Mouse (Mus musculus) urinary bladder, postnatal 4 days (tissue): ENCODE results near the gene Zbtb46.

Experiments used
- DNase-seq, 2 experiments: peaks; one replicate each; pipeline ENCODE4 v3.0.0; 2021 to 2022; ENCODE audit warnings: low spot score in 2 of 2

Gene Zbtb46

DNA sequence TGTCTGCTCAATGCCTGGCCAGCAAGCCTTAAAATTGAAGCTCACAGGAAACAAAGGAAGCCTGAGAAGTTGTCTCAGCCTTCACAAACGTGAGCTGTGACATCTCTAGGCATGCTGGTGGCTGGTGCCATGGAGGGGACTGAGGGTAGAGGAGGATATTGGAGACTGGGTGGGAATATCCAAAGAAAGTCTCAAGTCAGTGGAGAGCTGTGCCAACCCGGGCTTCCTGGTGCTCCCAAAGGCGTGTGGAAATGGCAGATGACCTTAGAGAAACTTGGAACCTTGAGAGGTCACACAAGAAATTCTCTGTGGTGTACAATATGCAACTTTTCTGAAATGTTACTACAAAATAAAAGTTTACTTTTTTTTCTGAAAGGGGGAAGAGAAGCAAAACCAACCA is 6.2 kb upstream of the Zbtb46 start:
- DNase-seq: no peak

DNA sequence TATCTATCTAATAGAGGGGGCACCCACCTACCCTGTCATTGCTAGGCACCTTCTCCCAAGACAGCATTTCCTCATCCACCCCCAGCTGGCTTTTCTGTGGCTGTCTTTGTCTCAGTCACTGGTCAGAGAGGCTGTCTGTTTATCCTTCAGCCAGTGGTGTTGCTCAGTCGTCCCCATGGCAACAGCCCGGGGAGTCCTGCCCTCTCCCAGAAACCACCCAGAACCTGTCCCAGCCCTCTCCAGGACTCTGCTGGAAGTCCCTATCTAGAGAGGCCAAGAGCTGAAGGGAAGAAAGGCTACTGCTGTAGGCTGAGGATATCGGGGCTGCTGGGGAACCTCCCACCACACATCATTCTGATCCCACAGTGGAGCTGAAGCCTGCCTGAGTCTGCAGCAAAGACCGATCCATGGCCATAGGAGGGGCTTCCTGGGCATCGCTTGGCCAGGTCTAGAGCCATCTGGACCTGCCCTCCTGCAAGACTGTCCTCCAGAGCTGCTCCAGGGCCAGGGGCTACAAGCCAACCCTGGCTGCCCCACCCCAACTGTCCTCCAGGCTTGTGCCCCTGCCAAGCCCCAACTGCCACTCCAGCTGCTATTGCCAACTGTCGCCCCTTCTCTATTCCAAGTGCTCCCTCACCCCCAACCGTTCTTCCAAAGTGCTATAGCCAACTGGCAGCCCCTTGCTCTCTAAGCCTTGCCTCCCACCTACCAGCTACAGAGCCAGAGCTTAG is 3.9 kb upstream of the Zbtb46 start:
- peak; percentile 65 to 67 for DNase-seq

DNA sequence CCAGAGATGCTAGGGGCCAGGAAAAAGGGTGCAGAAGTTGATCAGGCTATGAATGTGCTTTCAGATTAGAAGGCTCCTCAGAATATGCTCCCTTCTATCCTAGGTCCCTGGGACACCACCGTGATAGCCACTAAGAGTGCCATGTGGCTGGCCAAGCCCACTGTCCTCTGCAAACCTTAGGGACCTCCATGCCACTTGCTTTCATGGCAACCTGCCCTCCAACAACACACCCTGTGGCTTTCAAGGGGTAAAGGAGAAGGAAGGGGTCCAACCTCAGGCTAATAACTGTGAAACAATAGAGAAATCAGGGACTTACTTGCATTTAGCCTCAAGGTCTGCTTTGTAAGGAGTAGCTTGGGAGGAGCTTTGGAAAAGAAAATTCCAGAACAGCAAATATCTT is 3.4 kb upstream of the Zbtb46 start:
- DNase-seq: no peak

DNA sequence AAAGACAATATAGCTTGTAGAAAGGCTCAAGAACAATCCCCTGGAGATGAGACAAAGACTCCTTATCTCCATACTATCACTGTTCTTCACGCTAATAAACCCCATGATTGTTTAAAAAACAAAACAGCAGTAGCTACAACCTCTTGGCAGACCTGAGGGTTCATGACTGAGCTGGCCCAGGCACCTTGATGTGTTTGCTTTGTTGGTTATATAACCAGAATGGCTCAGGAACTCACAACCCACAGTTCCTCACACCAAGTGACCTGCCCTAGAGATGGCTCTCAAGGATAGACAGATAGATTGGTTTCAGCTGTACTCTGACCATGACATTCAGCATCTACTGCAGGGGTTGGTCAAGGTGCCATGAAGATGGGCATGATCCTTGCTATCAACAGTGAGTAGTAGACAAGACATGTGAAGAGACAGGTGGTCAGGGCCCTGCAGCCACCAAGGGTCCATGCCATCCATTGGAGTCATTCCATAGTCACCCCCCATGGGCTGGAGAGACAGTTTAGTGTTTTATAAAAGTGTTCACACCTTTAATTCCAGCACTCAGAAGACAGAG is 2.4 kb upstream of the Zbtb46 start:
- no peak for DNase-seq

DNA sequence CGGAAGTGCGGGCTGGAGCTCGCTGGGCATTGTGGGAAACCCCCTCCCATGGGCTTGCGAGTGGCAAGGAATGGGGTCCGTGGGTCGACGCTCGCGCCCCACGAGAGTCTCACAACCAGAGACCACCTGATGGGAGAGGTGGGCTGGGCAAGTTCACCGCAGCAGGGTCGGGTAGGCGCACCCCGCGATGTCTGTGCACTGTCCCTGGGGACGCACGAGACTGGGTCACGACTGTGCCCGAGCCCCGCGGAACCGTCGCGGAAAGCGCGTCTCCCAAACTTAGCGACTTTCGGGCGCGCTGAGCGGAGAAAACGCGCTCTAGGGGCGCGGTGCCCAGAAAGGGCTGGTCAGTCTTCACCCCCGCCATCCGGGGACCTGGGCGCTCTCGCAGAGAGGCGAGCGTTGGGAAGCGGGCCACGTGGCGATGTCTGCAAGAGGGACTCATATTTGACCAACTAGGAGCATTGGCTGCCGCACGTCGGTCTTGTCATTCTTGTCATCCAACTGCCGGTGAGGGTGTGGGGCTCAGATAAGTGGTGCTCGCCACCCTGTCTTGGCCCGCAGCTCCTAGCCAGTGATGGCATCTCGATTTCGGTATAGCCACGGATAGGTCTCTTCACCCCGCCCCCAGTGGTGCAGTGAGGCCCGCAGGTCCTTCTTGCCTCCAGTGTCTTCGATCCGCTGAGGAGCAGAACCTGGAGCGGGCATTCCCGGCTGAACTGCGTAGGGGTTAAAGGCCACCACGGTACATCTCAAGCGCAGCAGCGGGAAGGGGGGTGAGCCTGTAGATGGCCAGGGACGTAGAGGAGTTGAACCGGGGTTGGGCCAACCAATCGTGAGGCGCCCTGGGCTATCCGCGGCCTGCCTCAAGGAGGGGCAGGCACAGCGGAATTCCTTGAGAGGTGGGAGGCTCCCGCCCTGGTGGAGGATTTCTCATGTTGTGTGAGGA is 721 bp upstream of the Zbtb46 start:
- peak; percentile 69 to 78 for DNase-seq

DNA sequence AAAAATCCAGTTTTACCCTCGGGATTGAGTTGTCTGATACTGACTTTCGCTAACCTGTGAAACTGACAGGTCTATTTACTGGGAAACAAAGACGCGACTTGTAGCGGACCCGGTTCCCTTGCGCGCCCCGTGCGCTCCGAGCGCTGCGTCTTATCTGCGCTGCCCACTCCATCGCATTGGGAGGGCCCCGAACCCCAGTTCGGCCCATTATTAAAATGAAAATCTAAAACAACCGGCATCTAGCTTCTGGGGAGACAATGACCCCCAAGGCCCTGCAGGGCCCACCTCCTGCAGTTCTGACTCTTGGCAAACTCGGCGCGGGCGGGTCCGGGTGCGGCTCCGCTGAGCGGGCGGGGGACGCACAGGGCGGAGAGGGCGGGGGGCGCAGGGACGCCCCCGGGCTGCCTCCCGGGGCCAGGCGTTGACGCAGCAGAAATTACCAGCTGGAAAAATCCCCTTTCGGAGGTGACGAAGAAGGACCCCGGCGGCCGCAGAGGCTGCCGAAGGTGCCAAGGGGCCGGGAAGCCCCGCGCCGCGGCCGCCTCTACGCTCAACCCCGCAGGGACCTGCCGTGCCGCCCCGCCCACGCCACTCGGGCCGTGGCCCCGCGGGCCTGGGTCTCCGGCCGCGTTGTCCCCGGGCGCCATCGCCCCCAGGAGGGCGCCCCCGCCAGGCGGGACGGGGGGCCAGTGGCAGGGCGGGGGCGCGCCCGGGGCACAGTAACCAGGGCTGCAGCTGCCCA is 644 bp downstream of the Zbtb46 start:
- DNase-seq: peak in 1 of 2 experiments; percentile 35

DNA sequence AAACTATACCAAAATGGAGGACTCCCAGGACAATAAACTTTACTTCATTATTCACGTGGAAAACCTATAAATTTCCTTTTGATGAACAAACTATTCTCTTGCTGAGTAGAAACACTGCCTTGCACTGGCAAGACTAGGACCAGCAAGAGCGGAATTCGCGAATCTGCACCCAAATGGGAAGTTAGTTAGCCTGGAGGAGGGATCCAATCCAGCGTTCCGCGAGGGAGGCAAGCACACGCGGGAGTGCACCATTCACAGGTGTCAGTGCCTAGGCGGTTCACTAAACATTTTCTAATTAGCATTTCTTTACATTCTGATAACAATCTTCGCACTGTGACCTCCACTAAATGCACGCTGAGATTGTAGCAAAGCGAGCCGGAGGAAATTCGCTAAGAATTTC is 1.4 kb downstream of the Zbtb46 start:
- no peak for DNase-seq

DNA sequence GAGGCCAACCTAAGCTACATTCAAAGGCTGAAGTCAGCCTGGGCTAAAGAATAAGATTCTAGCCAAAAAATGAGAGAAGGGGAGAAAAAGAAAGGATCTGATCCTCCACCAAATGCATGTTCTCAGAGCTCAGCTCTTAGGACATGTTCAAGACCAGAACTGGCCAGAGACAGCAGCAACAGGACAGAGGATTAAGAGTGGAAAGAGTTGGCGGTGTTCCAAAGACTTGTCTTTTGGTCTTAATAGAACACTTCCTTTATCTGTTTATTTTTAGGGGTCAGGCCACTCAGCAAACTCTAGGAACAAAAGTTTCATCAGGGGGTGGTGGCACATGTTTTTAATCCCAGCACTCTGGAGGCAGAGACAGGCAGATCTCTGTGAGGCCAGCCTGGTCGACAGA is 3.3 kb downstream of the Zbtb46 start:
- no peak for DNase-seq

DNA sequence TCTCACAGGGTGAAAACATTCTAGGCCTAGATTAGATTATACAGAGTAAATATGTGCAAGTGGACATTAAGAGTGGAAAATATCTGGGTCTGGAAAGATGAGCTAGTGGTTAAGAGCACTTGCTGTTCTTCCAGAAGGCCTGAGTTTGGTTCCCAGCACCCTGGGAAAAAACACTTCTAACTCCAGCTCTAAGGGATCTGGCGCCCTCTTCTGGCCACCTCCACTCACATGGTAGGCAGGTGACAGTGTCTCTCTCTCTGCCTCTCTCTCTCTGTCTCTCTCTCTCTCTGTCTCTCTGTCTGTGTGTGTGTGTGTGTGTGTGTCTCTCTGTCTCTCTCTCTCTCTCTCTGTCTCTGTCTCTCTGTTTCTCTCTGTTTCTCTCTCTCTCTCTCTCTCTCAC is 6.0 kb downstream of the Zbtb46 start:
- no peak for DNase-seq

DNA sequence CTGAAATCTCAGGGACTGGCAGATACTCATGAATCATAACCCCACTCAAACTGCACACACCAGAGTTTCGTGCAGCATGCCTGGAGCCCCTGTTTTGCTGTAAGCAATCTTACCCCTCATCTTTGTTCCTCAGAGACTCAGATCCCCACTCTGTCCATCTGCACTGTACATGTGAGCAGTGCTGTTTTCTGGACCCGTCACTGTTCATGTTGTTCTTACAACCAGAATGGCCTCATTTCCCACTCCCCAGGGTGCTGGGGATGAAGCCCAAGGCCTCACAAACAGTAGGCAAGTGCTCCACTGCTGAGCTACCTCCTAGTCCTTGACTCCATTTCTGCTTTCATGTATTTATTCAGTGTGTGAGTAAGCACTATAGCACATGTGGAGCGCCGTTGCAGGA is 7.0 kb downstream of the Zbtb46 start:
- DNase-seq: no peak

DNA sequence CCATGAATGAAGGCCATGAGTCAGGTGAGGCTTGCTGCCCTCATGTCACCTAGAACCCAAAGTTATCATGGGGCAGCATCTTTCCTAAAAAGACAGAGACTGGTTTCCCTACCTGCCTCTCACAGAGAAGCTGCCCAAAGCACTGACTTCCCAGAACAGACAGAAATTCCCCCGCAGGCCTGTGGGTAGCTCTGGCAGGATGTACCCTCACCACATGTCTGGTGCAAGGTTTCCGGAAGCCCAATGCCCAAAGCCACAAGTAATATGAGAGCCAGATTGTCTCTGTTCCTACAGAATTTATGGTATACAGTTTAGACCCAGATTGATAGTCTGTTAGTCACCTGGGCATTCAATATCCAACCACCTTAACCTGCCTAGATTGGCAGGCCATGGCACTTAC is 16.2 kb downstream of the Zbtb46 start:
- DNase-seq: no peak

DNA sequence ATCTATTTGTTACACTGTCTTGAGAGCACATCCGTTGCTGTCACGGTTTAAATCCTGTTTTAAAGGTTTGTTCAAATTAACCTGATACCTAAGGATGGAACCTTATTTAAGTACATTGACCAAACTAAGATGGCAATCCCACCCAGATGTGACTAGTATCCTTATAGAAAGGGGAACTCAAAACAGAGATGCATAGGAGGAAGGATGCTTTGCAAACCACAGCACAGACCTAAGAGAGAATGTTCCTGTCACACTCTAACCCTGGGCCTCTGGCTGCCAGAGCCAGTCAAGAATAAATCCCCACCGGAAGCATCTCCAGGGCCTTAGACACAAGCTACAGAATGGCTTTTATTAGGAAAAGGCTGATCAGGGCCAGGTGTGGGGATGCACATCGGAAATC is 21.1 kb downstream of the Zbtb46 start:
- DNase-seq: no peak

DNA sequence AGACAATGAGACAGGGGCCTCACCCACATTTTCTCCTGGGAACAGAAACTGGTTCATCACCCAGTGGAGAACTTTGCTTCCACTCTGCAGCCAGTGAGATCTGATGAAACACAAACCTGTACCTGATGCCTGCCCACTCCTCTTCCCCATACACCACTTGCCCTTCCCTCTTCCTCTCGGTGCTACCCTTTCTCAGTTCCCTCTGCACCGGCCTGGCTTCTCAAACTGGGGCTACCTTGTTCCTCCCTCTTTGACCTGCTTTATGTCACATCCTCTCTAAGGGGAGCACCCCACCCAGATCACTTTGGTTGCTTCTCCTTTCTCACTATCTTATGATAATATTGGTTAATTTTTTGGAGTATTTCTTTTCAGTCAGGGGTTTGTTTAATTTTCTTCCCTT is 23.0 kb downstream of the Zbtb46 start:
- DNase-seq: no peak

DNA sequence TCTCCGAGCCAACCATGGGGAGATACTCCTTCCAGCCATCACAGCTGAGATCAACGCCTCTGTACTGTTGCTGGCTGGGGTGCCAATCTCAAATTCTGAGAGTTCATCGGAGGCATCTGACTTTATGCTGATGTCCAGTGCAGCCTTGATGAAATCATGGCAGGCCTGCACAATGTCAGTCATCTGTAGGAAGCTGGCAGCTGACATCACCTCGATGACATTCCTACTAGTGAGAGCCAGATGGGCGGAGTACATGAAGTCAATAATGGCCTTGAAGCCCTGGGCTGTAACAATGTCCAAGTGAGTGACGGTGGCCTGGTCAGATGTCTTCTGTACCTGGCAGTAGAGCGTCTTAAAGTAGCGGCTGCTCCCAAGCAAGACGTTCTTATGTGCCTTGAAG is 35.4 kb downstream of the Zbtb46 start:
- DNase-seq: no peak

DNA sequence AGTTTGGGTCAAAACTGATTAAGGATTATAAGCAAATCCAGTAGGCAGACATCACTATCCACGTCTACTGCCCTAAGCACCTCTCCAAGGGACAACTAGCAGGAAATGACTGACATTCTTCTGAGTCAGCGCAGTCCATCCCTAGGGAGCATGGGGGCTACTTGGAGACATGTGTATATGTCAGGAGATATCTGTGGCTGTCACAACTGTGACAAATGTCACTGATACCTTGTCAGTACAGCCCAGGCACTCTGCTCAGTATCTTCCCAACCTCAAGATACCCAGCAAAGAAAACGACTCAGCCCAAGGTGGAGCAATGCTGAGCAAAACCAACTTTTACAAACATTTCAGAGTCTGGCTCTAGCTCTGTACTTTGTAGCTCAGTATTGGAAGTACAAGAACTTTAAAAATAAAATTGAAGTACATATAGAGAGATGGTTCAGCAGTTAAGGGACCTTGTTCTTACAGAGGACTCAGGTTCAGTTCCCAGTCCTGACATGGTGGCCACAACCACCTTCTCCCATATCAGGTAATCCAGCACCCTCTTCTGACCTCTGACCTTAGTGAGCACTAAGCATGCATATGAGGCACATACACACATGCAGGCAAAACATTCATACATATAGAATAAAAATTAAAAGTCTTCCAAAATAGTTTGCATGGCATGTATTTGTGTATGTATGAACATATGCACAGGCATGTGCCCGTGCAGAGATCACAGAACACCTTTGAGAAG is 38.2 kb downstream of the Zbtb46 start:
- DNase-seq: no peak

DNA sequence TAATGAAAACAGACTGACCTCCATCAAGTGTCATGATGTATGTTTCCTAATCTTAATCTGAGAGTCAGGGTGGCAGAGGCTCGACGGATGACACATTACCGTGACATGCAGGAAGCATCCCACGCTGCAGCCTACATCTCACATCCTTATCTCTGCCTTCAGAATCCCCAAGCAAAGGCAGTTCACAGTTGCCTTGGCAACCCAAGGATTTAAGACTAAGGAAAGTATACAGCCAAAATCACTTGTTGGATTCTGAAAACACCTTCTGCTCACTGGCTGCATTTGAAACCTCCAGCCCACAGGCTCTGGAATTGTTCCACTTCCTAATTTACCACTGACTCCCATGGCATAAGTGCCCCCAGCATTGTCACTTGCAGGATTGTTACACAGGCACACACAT is 38.8 kb downstream of the Zbtb46 start:
- no peak for DNase-seq

DNA sequence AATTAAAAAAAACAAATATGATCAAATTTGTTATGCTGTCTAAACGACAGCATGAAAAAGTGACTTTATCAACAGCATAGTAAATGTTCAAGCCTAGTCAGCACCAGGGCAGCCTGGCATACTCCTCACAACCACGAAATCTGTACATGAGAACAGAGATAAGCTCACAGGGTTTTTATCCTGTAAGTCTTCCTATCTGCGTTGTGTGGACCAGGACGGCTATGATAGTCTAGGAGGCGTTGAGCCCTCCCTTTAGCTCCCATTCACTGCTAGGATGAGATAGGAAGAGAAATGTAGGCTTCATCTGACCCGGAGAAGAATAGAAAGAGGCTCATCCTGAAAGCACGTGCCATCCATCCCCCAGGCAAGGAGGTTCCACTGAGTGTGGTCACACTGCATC is 39.9 kb downstream of the Zbtb46 start:
- DNase-seq: no peak

DNA sequence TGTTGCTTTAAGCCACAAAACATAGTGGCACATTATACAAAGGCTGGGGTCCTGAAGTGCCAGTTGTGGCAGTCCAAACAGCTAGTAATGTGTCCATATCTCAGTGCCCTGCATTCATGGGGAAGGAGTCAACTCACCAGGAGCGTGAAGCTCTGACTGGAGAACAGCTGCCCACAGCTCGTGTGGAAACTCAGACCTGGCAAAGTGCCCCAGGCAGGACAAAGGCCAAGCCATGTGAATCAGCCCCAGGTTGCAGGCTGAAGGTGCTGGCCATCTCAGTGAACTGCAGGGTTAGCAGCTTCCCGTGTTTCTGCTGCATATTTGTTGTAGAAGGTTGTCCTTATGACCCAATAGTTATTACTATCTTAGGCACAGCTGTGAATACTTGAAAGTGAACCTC is 43.3 kb downstream of the Zbtb46 start:
- DNase-seq: no peak

DNA sequence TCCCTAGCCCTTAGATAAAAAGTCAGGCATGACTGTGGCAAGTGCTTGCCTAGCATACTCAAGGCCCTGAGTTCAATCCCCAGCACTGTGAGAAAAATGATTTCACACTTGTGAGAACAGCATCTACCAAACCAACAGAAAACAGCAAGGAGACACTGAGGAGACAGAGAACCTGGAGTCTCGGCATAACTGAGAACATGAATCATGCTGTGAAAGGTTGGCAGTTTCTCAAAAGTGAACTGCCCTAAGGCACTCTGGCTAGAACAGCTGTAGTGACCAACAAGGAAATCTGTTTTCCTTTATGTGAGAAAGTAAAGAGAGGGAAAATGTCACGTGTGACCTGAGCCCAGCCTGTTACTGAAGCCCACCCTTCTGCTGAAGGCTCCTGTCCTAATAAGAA is 46.1 kb downstream of the Zbtb46 start:
- DNase-seq: no peak

DNA sequence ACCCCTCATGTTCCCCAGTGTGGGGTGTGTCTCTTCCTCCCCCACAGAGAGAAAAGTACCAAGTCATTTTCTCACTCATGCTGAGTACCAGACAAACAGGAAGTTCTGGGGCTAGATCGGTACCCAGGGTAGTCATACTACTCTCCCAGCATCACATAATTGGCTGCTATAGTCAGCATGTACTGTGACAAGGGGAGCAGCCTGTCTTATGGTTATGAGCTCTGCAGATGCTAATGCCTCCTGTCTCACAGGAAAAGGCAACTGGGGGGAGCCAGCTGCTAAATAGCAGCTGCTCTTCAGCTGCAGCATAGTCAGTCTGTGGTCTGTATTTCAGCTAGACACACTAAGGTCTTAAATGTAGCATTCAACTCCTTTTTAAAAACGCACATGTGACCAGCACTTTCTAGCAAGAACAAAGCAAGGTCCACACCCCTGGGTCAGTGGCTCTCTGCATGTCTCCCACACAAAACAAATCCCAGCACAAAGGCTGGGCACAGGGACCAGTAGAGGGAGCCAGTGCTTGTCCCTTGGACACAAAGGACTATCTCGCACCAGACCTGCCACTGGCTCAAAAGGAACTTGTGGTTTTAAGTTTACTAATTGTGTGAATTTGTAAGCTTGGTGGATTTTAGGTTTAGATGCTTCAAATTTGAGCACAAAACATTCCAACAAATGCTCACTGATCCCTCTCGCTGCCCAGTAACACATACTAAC is 48.3 kb downstream of the Zbtb46 start:
- peak; percentile 59 to 69 for DNase-seq

DNA sequence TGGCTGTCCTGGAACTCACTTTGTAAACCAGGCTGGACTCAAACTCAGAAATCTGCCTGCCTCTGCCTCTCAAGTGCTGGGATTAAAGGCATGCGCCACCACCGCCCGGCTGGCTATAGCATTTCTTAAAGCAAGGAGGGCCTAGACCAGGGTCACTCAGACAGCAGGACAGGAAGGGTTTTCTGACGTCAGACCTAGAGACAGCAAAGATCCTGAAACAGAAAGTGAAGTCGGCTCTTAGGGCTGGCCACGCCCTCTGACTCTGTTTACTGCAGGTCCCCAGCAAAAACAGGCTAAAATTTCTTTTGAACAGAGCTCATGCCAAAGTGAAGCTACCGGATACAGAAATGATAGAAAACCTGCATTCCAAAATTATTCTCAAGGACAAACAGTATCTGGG is 49.6 kb downstream of the Zbtb46 start:
- DNase-seq: no peak
